Mouse (Mus musculus) CH12.LX (cell line): Measurements from ENCODE around the gene Prkar1a. TPM values are rescaled to one million over a fixed set of nuclear protein-coding genes. Genes with fewer than 3 reads are reported as not detected.

Experiments used
- DNase-seq: peaks from one replicate; pipeline ENCODE4 v3.0.0-alpha.2; 2013; ENCODE audit errors: extremely low read depth
- H3K27ac ChIP-seq: 2 replicates; pipeline ENCODE4 v1.5.1; 2012; ENCODE audit warnings: low read depth, mild to moderate bottlenecking, control low read depth, moderate library complexity; ENCODE audit not compliant: insufficient read depth
- H3K27me3 ChIP-seq: replicated peaks from 2 replicates; pipeline ENCODE3; 2012; ENCODE audit warnings: inconsistent platforms
- H3K36me3 ChIP-seq, 2 experiments: replicated peaks in 1 of 2; 2 replicates each; pipeline versions ENCODE3 to v1.6.1; 2012; ENCODE audit warnings: inconsistent platforms in 1 of 2, low read length in 1 of 2, mild to moderate bottlenecking in 1 of 2, mixed read lengths in 1 of 2, moderate library complexity in 1 of 2; ENCODE audit not compliant: control insufficient read depth in 1 of 2, insufficient read depth in 1 of 2
- H3K4me1 ChIP-seq, 2 experiments: 2 replicates each; pipeline ENCODE4 v1.6.1; 2012; ENCODE audit warnings: inconsistent platforms in 1 of 2, moderate library complexity in 1 of 2; ENCODE audit not compliant: insufficient read depth in 2 of 2, control insufficient read depth in 1 of 2
- H3K4me2 ChIP-seq: 2 replicates; pipeline ENCODE4 v1.6.1; 2012; ENCODE audit warnings: low read depth, mild to moderate bottlenecking, control low read depth; ENCODE audit not compliant: poor library complexity, insufficient read depth, severe bottlenecking
- H3K4me3 ChIP-seq, 3 experiments: fragments of 150-350 bp in 1 of 3; sonication (generic) in 1 of 3; replicated peaks in 1 of 3; 2 replicates each; pipeline versions ENCODE3 to v1.5.1; 2011 to 2012; ENCODE audit warnings: low read depth in 2 of 3, low read length in 2 of 3, mild to moderate bottlenecking in 2 of 3, moderate library complexity in 2 of 3, control low read depth in 1 of 3, improper control_type of control experiment in 1 of 3, inconsistent platforms in 1 of 3, mixed read lengths in 1 of 3; ENCODE audit not compliant: poor library complexity in 1 of 3
- H3K79me2 ChIP-seq: replicated peaks from 2 replicates; pipeline ENCODE4 v1.6.1; 2012; ENCODE audit warnings: mild to moderate bottlenecking, moderate library complexity; ENCODE audit not compliant: control insufficient read depth, poor library complexity, insufficient read depth, severe bottlenecking; ENCODE audit errors: extremely low read depth
- H3K9ac ChIP-seq: 2 replicates; pipeline ENCODE4 v1.6.1; 2012; ENCODE audit warnings: low read depth, mild to moderate bottlenecking, control low read depth, moderate library complexity; ENCODE audit not compliant: insufficient read depth
- H3K9me3 ChIP-seq: replicated peaks from 2 replicates; pipeline ENCODE3; 2012; ENCODE audit warnings: low read length, inconsistent platforms, mixed read lengths
- CHD2 ChIP-seq: IDR thresholded peaks from 2 replicates; pipeline ENCODE4 v1.6.1; 2011; ENCODE audit warnings: low read length, improper control_type of control experiment
- CTCF ChIP-seq, 2 experiments: IDR thresholded peaks in 1 of 2; conservative IDR thresholded peaks in 1 of 2; 2 replicates each; pipeline ENCODE4 v1.5.1; 2011 to 2012; ENCODE audit warnings: low read depth in 2 of 2, low read length in 2 of 2, improper control_type of control experiment in 1 of 2, inconsistent platforms in 1 of 2, mild to moderate bottlenecking in 1 of 2, moderate library complexity in 1 of 2
- EP300 ChIP-seq: IDR thresholded peaks from 2 replicates; pipeline ENCODE4 v1.6.1; 2011; ENCODE audit warnings: low read length, improper control_type of control experiment
- GABPA ChIP-seq: IDR thresholded peaks from 2 replicates; pipeline ENCODE4 v1.6.1; 2012; ENCODE audit warnings: low read depth, low read length, improper control_type of control experiment, inconsistent platforms; ENCODE audit not compliant: insufficient replicate concordance
- HCFC1 ChIP-seq: IDR thresholded peaks from 2 replicates; pipeline ENCODE4 v1.6.1; 2012; ENCODE audit warnings: low read depth, mild to moderate bottlenecking, inconsistent platforms, low read length, improper control_type of control experiment
- IRF4 ChIP-seq: IDR thresholded peaks from 2 replicates; pipeline ENCODE4 v1.6.1; 2014; ENCODE audit warnings: low read depth, mild to moderate bottlenecking, inconsistent platforms, low read length, improper control_type of control experiment
- JUN ChIP-seq: IDR thresholded peaks from 2 replicates; pipeline ENCODE4 v1.6.1; 2011; ENCODE audit warnings: low read depth, mild to moderate bottlenecking, low read length, improper control_type of control experiment, moderate library complexity; ENCODE audit not compliant: insufficient read depth
- MAFK ChIP-seq: IDR thresholded peaks from 2 replicates; pipeline ENCODE4 v1.6.1; 2011; ENCODE audit warnings: low read length, improper control_type of control experiment; ENCODE audit not compliant: insufficient replicate concordance
- MAZ ChIP-seq: IDR thresholded peaks from 2 replicates; pipeline ENCODE4 v1.6.1; 2012; ENCODE audit warnings: low read depth, mild to moderate bottlenecking, inconsistent platforms, low read length, improper control_type of control experiment, moderate library complexity
- MEF2A ChIP-seq: IDR thresholded peaks from 2 replicates; pipeline ENCODE4 v1.6.1; 2014; ENCODE audit warnings: low read depth, mild to moderate bottlenecking, inconsistent platforms, low read length, improper control_type of control experiment, borderline replicate concordance
- PAX5 ChIP-seq: IDR thresholded peaks from 2 replicates; pipeline ENCODE4 v1.6.1; 2012; ENCODE audit warnings: low read length, inconsistent platforms, mixed read lengths
- POLR2A ChIP-seq: IDR thresholded peaks from 2 replicates; pipeline ENCODE4 v1.6.1; 2011; ENCODE audit warnings: low read depth, mild to moderate bottlenecking, improper control_type of control experiment, low read length
- RAD21 ChIP-seq: IDR thresholded peaks from 2 replicates; pipeline ENCODE4 v1.6.1; 2011; ENCODE audit warnings: low read depth, mild to moderate bottlenecking, low read length, improper control_type of control experiment, moderate library complexity
- SMC3 ChIP-seq: IDR thresholded peaks from 2 replicates; pipeline ENCODE4 v1.6.1; 2011; ENCODE audit warnings: low read depth, low read length, improper control_type of control experiment
- TBP ChIP-seq: conservative IDR thresholded peaks from 2 replicates; pipeline ENCODE4 v1.6.1; 2011; ENCODE audit warnings: low read depth, low read length, improper control_type of control experiment
- USF1 ChIP-seq: IDR thresholded peaks from 2 replicates; pipeline ENCODE4 v1.6.1; 2014; ENCODE audit warnings: low read depth, mild to moderate bottlenecking, inconsistent platforms, low read length, improper control_type of control experiment
- USF2 ChIP-seq: conservative IDR thresholded peaks from 2 replicates; pipeline ENCODE4 v1.6.1; 2011; ENCODE audit warnings: low read depth, low read length, improper control_type of control experiment
- ZC3H11A ChIP-seq: IDR thresholded peaks from 2 replicates; pipeline ENCODE4 v1.6.1; 2012; ENCODE audit warnings: low read depth, mild to moderate bottlenecking, inconsistent platforms, low read length, improper control_type of control experiment
- ZKSCAN1 ChIP-seq: IDR thresholded peaks from 2 replicates; pipeline ENCODE4 v1.6.1; 2012; ENCODE audit warnings: low read depth, inconsistent platforms, low read length, improper control_type of control experiment, borderline replicate concordance
- ZMIZ1 ChIP-seq: IDR thresholded peaks from 2 replicates; pipeline ENCODE4 v1.6.1; 2012; ENCODE audit warnings: low read depth, mild to moderate bottlenecking, inconsistent platforms, low read length, improper control_type of control experiment
- ZNF384 ChIP-seq: IDR thresholded peaks from 2 replicates; pipeline ENCODE4 v1.6.1; 2012; ENCODE audit warnings: low read depth, low read length, improper control_type of control experiment, inconsistent platforms
- dilution Hi-C: fragments of 300-500 bp; cut with MboI; formaldehyde crosslinking; loops from 2 replicates; pipeline ENCODE4 v1.14.3; 2020; ENCODE audit warnings: low sequenced_read_pairs; ENCODE audit not compliant: extremely low pct_unique_long_range_greater_than_20kb, extremely low pct_ligation_motif_present
- in situ Hi-C: fragments of 300-500 bp; cut with MboI; formaldehyde crosslinking; loops from 3 replicates; pipeline ENCODE4 v1.14.3; 2019; ENCODE audit warnings: low sequenced_read_pairs, low pct_ligation_motif_present, low pct_unique_long_range_greater_than_20kb, mixed read lengths
- polyA plus RNA-seq: library from polyadenylated mRNA; unstranded; fragments of >175 nt; gene quantifications from 2 replicates; pipeline ENCODE4 v1.2.1, GENCODE M21; 2012; ENCODE audit warnings: low read depth; ENCODE audit not compliant: insufficient read length
- total RNA-seq, 2 experiments: library from RNA; depleted of rRNA; stranded (reverse); fragments of 300-350 nt in 1 of 2; fragments of >200 nt in 1 of 2; gene quantifications; 2 replicates each; pipeline ENCODE4 v1.2.3; 2012 to 2014

The Prkar1a gene
- total and polyA plus RNA-seq, 3 experiments, result 93.1 to 220 (median 111) TPM

- dilution Hi-C loops, result no loop called here
- H3K36me3 ChIP-seq, result peaks cover 10 to 27% of the 10 kb centered on the region in 2 experiments
- no peaks in the 10 kb centered on the region for H3K27me3 ChIP-seq
- no peak overlapping the region for H3K4me3 ChIP-seq
- H3K9ac ChIP-seq, result no peak overlapping the region
- no peaks in the 10 kb centered on the region for H3K9me3 ChIP-seq
- H3K4me2 ChIP-seq, result no peak overlapping the region
- no peaks in the 10 kb centered on the region for H3K79me2 ChIP-seq
- H3K4me1 ChIP-seq, result peaks cover 13 to 37% of the 10 kb centered on the region in 2 experiments
- H3K27ac ChIP-seq, result no peak overlapping the region
- DNase-seq, result no peak
- in situ Hi-C loops, result loop anchor here (5.0 kb wide), 1 partner anchor 183 kb away; no protein-coding TSS in a partner anchor
- TF ChIP-seq GABPA (no peak), CTCF (conservative IDR thresholded peaks at IDR 0.05 in 1 of 2, IDR thresholded peaks at IDR 0.05 in 1 of 2; ENCODE audit: low read depth in 2 of 2, low read length in 2 of 2) (peak in 1 of 2 experiments; percentile 42; a peak in 2 of 4 replicates)
These were observed 25.3 kb downstream of the Prkar1a start for GRCm38 (mm10) chr11:109674542-109674941.

DNA sequence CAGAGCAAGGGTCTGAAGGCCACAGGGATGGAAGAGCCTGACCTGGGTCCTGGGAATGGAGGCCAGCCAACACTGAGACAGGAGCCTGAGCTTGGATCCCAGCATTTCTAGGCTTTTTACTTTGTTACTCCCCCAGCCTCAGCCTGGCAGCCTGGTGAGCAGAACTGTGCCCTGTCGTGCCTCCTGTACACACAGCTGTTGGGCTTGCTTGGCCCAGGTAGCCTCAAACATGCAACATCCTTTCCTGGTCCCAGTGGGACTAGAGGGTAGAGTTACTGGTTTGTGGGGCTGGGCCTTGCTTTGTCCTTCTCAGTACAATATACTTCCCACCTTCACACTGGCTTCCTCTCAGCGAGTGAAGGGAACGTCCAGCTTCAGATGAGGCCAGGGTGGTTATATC lies 26.0 kb downstream of the Prkar1a start:
- TF ChIP-seq TBP (no peak), PAX5 (no peak), MAZ (no peak), EP300 (no peak), CHD2 (no peak), RAD21 (no peak), USF2 (no peak), HCFC1 (no peak), IRF4 (no peak), ZC3H11A (no peak), MAFK (no peak), JUN (no peak), MEF2A (no peak), SMC3 (no peak), ZNF384 (no peak), POLR2A (no peak), ZKSCAN1 (no peak), ZMIZ1 (no peak), USF1 (no peak)
- peaks cover 13 to 32% of the 10 kb centered on the region in 2 experiments for H3K4me1 ChIP-seq
- H3K9ac ChIP-seq, result no peak overlapping the region
- H3K4me2 ChIP-seq, result no peak overlapping the region
- no peak for DNase-seq
- in situ Hi-C loops (loop anchor here (25.0 kb wide), 1 partner anchor 587 kb away; the partner anchor contains the start of gene Abca6), dilution Hi-C loops (no loop called here)
- H3K79me2 ChIP-seq, result no peaks in the 10 kb centered on the region
- peaks cover 4 to 21% of the 10 kb centered on the region in 2 experiments for H3K36me3 ChIP-seq
- no peak overlapping the region for H3K4me3 ChIP-seq
- no peaks in the 10 kb centered on the region for H3K9me3 ChIP-seq
- H3K27me3 ChIP-seq, result no peaks in the 10 kb centered on the region
- H3K27ac ChIP-seq, result no peak overlapping the region
